Mouse (Mus musculus) bone marrow macrophage, adult 2 months (primary cell): ENCODE results near the gene Calml3.

Source experiments
- CTCF ChIP-seq: IDR thresholded peaks from 2 replicates; pipeline ENCODE4 v1.5.1; 2012; ENCODE audit warnings: low read depth, mild to moderate bottlenecking, low read length, moderate library complexity
- POLR2A ChIP-seq: IDR thresholded peaks from 2 replicates; pipeline ENCODE4 v1.6.1; 2012; ENCODE audit warnings: mild to moderate bottlenecking, low read depth, low read length, borderline replicate concordance

GRCm38 (mm10) chr13:3753291-3753690 lies 50.8 kb downstream of the Calml3 start:
- TF ChIP-seq POLR2A = no peak
- no peak for TF ChIP-seq CTCF
